Mouse (Mus musculus) forebrain, postnatal 0 days (tissue): ENCODE data around the gene Rin1. TPM values are rescaled to one million over a fixed set of nuclear protein-coding genes. Genes with fewer than 3 reads are reported as not detected.

ENCODE experiments used
- ATAC-seq: fragments of 200-750 bp; cut with Nextera tagmentation; 2 replicates; pipeline ENCODE4 v1.8.0; 2017; ENCODE audit warnings: mild to moderate bottlenecking, moderate library complexity
- DNase-seq: peaks from one replicate; pipeline ENCODE4 v3.0.0-alpha.2; 2015
- H3K27ac ChIP-seq: fragments of 300-500 bp; sonication (generic); 2 replicates; pipeline ENCODE4 v1.5.1; 2014; ENCODE audit warnings: low read depth, mild to moderate bottlenecking, antibody characterized with exemption, low read length, moderate library complexity, mixed read lengths
- H3K27me3 ChIP-seq: fragments of 300-500 bp; sonication (generic); 2 replicates; pipeline ENCODE4 v1.6.1; 2014; ENCODE audit warnings: mild to moderate bottlenecking, low read length, mixed read lengths; ENCODE audit not compliant: insufficient read depth
- H3K36me3 ChIP-seq: fragments of 300-500 bp; sonication (generic); 2 replicates; pipeline ENCODE4 v1.6.1; 2014; ENCODE audit warnings: mild to moderate bottlenecking, moderate library complexity; ENCODE audit not compliant: insufficient read depth
- H3K4me1 ChIP-seq: fragments of 300-500 bp; sonication (generic); 2 replicates; pipeline ENCODE4 v1.6.1; 2014; ENCODE audit warnings: antibody characterized with exemption; ENCODE audit not compliant: insufficient read depth
- H3K4me2 ChIP-seq: fragments of 300-500 bp; sonication (generic); 2 replicates; pipeline ENCODE4 v1.6.1; 2014; ENCODE audit warnings: low read depth, mild to moderate bottlenecking, moderate library complexity
- H3K4me3 ChIP-seq: fragments of 300-500 bp; sonication (generic); 2 replicates; pipeline ENCODE4 v1.5.1; 2014; ENCODE audit warnings: low read depth, low read length, mixed read lengths
- H3K9ac ChIP-seq: fragments of 300-500 bp; sonication (generic); 2 replicates; pipeline ENCODE4 v1.6.1; 2014; ENCODE audit warnings: mild to moderate bottlenecking
- H3K9me3 ChIP-seq: fragments of 300-500 bp; sonication (generic); 2 replicates; pipeline ENCODE4 v1.6.1; 2016; ENCODE audit warnings: low read length
- CTCF ChIP-seq: sonication (generic); IDR thresholded peaks from 2 replicates; pipeline ENCODE4 v1.5.1; 2016; ENCODE audit warnings: antibody characterized with exemption, control low read depth, low read depth
- WGBS: fragments of 180-500 bp; shearing (Covaris S2); extraction: QIAGEN DNeasy Blood & Tissue Kit; methylation state at CpG from one replicate; pipeline ENCODE4 v1.1.7; 2014; 5-methylcytosine and 5-hydroxymethylcytosine counted together
- polyA plus RNA-seq: library from polyadenylated mRNA; unstranded; fragments of >200 nt; fragmentation: Nextera tagmentation; extraction: Ambion mirVana; gene quantifications from 2 replicates; pipeline ENCODE4 v1.2.1, GENCODE M21; 2015
- total RNA-seq: library from RNA; depleted of rRNA; stranded (reverse); fragments of >200 nt; gene quantifications from 2 replicates; pipeline ENCODE4 v1.2.3, GENCODE M21; 2014; rRNA removed

Gene Rin1
- total and polyA plus RNA-seq, 2 experiments from 2014 or later: 2.4 to 9.8 TPM

DNA sequence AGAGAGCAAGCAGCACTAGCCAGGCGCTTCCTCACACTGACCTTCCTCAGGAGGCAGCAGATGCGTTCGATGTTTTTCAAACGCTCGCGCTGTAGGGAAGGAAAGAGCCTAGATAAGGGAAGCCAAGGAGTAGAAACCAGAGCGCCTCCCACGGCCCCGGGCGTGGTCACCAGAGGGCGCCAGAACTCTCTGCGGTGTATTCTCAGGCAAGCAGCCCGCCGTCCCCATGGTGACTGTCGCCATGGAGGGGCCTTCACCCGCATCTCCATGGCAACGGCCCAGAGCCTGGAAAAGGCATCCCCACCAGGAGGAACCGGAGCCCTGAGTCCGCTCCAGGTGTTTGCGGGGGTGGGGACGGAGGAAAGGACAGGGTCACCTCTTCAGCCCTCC, 44.0 kb downstream of the Rin1 start:
- ATAC-seq (peak; percentile 86), DNase-seq (peak; percentile 97)
- Histone ChIP-seq H3K9ac (peak overlapping the region; percentile 99), H3K4me3 (peak overlapping the region; percentile 94), H3K9me3 (no peaks in the 10 kb centered on the region), H3K4me1 (peaks cover 38% of the 10 kb centered on the region), H3K27ac (peak overlapping the region; percentile 97), H3K36me3 (peaks cover 30% of the 10 kb centered on the region), H3K4me2 (peak overlapping the region; percentile 74), H3K27me3 (no peaks in the 10 kb centered on the region)
- 4% methylated on average over 20 of the region's 21 CpGs for WGBS
- peak; percentile 92 for TF ChIP-seq CTCF

DNA sequence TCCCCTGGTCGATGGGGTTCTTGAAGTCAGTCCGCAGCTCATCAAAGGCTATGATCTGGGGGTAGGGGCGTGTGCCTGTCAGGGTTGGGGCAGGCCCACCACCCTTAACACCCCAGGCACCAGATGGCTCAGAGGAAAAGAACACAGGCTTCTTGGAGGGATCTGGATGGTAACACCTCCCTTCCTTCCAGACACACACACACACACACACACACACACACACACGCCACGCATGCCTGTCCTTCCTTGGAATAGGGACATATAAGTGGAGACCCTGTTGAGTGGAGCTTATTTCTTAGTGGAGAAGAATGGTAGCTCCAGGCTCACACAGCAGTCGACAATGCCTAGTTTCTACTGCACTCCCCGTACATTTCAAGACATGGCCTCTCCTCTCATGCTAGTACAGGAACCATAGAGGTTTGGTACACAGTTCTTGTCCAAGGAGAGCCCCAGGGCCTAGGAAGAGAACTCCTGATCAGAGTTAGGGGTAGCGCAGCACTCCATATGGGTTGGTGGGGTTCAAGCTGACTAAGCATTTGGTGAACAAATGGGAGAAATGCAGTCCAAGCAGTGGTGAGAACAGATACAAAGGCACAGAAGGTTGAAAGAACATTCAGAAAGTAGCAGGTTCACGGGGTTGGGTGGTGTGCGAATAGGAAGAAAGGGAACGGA, 44.6 kb downstream of the Rin1 start:
- H3K4me3 ChIP-seq: peak overlapping the region; percentile 94
- H3K4me1 ChIP-seq: peaks cover 38% of the 10 kb centered on the region
- peaks cover 31% of the 10 kb centered on the region for H3K36me3 ChIP-seq
- ATAC-seq (peak; percentile 26), DNase-seq (peak; percentile 73)
- no peaks in the 10 kb centered on the region for H3K27me3 ChIP-seq
- TF ChIP-seq CTCF: no peak
- peak overlapping the region; percentile 97 for H3K27ac ChIP-seq
- 17% methylated on average over 11 of the region's 11 CpGs for WGBS
- peak overlapping the region; percentile 74 for H3K4me2 ChIP-seq
- H3K9ac ChIP-seq: peak overlapping the region; percentile 99
- H3K9me3 ChIP-seq: no peaks in the 10 kb centered on the region

DNA sequence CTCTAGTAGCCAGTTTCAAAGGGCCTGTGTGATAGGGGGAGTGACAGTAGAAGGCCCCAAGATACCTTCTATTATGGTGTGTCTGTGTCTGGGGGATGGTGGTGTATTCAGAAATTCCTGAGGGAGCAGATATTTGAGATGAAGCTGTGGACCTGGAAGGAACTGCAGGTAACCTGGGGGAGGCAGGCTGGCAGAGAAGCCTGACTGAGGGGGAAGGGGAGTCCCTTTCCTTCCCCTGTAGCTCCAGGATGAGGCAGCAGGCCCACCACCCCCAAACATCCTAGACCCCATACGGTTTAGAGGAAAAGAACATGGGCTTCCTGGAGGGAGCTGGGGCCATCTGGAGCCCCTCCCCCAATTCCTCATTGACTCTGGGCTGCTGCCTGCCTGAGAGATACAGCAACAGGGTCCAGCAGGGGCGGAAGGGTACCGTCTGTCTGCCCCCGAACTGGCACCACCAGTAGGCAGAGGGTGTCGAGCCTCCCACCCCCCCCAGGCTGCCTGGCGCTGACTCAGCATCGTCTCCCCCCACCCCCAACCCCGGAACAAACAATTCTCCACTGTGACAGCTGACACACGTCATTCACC, 45.7 kb downstream of the Rin1 start:
- Histone ChIP-seq H3K9ac (peak overlapping the region; percentile 99), H3K36me3 (peaks cover 37% of the 10 kb centered on the region), H3K9me3 (no peaks in the 10 kb centered on the region), H3K27me3 (no peaks in the 10 kb centered on the region), H3K4me2 (peak overlapping the region; percentile 74), H3K27ac (peak overlapping the region; percentile 97), H3K4me3 (peak overlapping the region; percentile 94), H3K4me1 (peaks cover 38% of the 10 kb centered on the region)
- ATAC-seq (no peak), DNase-seq (no peak)
- WGBS: 5% methylated on average over 9 of the region's 9 CpGs
- no peak for TF ChIP-seq CTCF

DNA sequence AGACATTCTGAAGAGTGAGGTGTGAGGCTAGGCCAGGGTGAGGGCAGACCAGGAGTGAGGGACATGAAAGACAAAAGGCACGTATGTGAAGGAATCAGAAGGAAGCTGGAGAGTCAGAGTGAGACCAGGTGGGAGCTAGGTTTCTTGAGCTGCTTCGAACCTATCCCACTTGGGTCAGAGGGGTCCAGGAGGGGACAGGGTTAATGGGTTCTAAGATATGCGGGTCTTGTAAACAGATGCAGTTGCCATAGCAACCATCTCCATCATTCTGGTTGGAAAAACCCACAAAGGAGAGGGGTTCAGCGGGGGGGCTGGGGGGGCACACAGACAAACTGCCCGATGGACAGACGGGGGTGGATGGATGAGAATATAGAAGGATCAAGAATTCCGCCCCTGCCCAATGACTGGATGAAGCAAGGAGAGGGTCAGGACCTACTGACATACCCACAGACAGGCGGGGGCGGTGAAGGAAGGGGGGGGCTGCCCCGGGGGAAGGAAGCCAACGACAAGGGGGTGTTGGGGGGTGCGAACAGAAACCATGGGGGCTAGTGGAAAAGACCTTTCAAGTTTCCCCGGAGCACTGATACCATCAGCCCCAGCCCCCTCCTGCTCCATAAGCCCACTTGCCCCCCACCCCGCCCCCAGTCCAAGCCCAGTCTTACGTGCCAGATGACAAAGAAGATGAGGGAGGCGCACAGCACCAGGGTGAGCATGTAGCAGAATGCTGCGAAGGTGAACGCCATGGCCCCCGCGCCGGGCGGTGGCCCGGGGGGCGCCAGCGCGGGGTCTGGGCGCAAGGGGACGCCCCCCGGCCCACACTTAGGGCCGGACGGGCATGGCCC, 47.5 kb downstream of the Rin1 start:
- peaks cover 38% of the 10 kb centered on the region for H3K4me1 ChIP-seq
- H3K36me3 ChIP-seq: peaks cover 40% of the 10 kb centered on the region
- peak; percentile 73 for DNase-seq
- no peaks in the 10 kb centered on the region for H3K27me3 ChIP-seq
- H3K27ac ChIP-seq: peak overlapping the region; percentile 97
- peak overlapping the region; percentile 99 for H3K9ac ChIP-seq
- peak overlapping the region; percentile 74 for H3K4me2 ChIP-seq
- 3% methylated on average over 25 of the region's 31 CpGs for WGBS
- no peaks in the 10 kb centered on the region for H3K9me3 ChIP-seq
- no peak for TF ChIP-seq CTCF
- ATAC-seq: peak; percentile 46; the same call in 1 of the 2 replicates
- H3K4me3 ChIP-seq: peak overlapping the region; percentile 94

DNA sequence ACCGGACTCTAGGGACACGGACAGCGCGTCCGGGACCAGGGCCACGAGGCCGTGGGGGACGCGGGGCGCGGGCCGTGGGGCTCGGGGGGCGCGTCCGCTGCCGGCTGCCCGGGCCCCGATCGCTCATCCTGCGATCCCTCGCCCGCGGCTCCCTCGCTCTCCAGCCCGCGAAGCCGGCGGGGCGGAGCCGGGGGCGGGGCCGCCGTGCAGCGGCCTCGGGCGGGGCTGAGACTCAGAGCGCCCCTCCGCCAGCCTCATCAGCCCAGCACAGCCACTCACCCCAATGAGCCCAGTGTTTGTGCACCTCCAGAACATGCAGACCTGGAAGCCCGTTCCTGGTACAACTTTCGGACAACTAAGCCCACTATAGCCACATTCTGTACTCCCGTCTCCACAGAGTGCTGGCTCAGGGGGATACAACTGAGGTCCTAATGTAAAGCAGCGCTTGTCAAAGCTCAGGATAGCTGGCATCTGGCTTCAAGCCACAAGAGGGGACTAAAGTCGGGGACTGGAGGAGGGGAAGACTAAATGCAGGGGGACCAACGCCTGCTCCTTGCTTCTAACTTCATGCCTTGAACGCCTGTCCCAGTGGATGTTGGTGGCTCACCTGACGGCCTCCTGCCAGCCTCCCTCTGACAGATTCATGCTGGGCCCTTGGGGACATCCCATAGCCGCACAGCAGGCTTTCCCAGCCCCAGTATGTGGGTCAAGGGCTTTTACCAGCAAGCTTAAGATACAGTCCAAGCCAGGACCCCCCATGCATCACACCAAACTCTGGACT, 48.3 kb downstream of the Rin1 start, which contains the start of gene Cnih2:
Gene Cnih2 (minus strand): TSS at position 159 of the 781 bp plus-strand sequence.
- DNase-seq: peak; percentile 86
- H3K27ac ChIP-seq: peak within 1 kb of the TSS; percentile 97

DNA sequence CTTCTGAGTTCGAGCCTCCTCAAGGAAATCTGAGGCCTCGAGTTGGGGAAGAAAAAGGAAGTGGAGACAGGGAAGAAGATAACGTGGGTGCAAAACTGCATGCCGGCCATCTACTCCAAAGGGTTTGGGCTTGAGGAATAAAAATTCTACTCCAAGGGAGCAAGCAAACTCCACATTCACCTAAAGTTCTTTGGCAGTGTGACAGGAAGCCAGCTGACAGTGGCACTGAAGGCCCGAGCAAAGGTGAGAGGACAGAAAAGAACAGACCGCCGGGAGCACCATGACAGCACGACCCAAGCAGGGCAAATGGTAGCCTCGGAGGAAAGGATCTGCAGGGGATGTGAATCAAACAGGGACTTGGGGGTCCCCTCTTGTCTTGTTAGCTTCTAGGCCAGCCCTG, 55.8 kb downstream of the Rin1 start:
- H3K4me3 ChIP-seq: peak overlapping the region; percentile 83
- H3K27me3 ChIP-seq: no peaks in the 10 kb centered on the region
- peak overlapping the region; percentile 96 for H3K27ac ChIP-seq
- ATAC-seq (no peak), DNase-seq (no peak)
- H3K4me1 ChIP-seq: peaks cover 10% of the 10 kb centered on the region
- H3K9me3 ChIP-seq: no peaks in the 10 kb centered on the region
- H3K4me2 ChIP-seq: peak overlapping the region; percentile 95
- H3K9ac ChIP-seq: peak overlapping the region; percentile 89
- peaks cover 70% of the 10 kb centered on the region for H3K36me3 ChIP-seq
- no peak for TF ChIP-seq CTCF
- 22% methylated on average over 9 of the region's 9 CpGs for WGBS

More for the DNA sequence above, 48.3 kb downstream of the Rin1 start, which contains the start of gene Cnih2:
- peak within 1 kb of the TSS; percentile 94 for H3K4me3 ChIP-seq
- TF ChIP-seq CTCF: no peak
- H3K4me1 ChIP-seq: peaks cover 38% of the 10 kb centered on the region
- H3K36me3 ChIP-seq: peaks cover 41% of the 10 kb centered on the region
- peak within 1 kb of the TSS; percentile 99 for H3K9ac ChIP-seq
- peak; percentile 72 for ATAC-seq
- no peaks in the 10 kb centered on the region for H3K9me3 ChIP-seq
- 2% methylated on average over 45 of the region's 48 CpGs for WGBS
- no peaks in the 10 kb centered on the region for H3K27me3 ChIP-seq
- H3K4me2 ChIP-seq: peak within 1 kb of the TSS; percentile 74

Other genes with a start within 250 kb of the Rin1 start
- 15.0 and 18.2 TPM in 2 replicates for gene Gm21992, start 238.9 kb upstream of the Rin1 start, total RNA-seq
- 16.5 and 20.4 TPM in 2 replicates for gene Gm21992, start 238.9 kb upstream of the Rin1 start, polyA plus RNA-seq
- 29.2 and 30.9 TPM in 2 replicates for gene Rbm14, start 238.8 kb upstream of the Rin1 start, total RNA-seq
- gene Rbm14, start 238.8 kb upstream of the Rin1 start, polyA plus RNA-seq: 45.9 and 46.6 TPM in 2 replicates
- 27.3 and 35.4 TPM in 2 replicates for gene Ccs, start 211.1 kb upstream of the Rin1 start, total RNA-seq
- 41.7 and 44.3 TPM in 2 replicates for gene Ccs, start 211.1 kb upstream of the Rin1 start, polyA plus RNA-seq
- 0.92 and 1.1 TPM in 2 replicates for gene Ccdc87, start 211.1 kb upstream of the Rin1 start, total RNA-seq
- gene Ccdc87, start 211.1 kb upstream of the Rin1 start, polyA plus RNA-seq: 0.80 and 1.2 TPM in 2 replicates
- gene Ctsf, start 195.4 kb upstream of the Rin1 start, total RNA-seq: 81.0 and 117 TPM in 2 replicates
- 74.7 and 79.4 TPM in 2 replicates for gene Ctsf, start 195.4 kb upstream of the Rin1 start, polyA plus RNA-seq
- 2.6 and 5.1 TPM in 2 replicates for gene Actn3, start 172.6 kb upstream of the Rin1 start, total RNA-seq
- gene Actn3, start 172.6 kb upstream of the Rin1 start, polyA plus RNA-seq: 1.8 and 2.2 TPM in 2 replicates
- 22.2 and 24.1 TPM in 2 replicates for gene Zdhhc24, start 171.8 kb upstream of the Rin1 start, total RNA-seq
- gene Zdhhc24, start 171.8 kb upstream of the Rin1 start, polyA plus RNA-seq: 9.1 and 15.2 TPM in 2 replicates
- gene Bbs1, start 143.9 kb upstream of the Rin1 start, total RNA-seq: 21.7 and 37.7 TPM in 2 replicates
- gene Bbs1, start 143.9 kb upstream of the Rin1 start, polyA plus RNA-seq: 5.4 and 7.4 TPM in 2 replicates
- 67.4 and 84.2 TPM in 2 replicates for gene Dpp3, start 122.2 kb upstream of the Rin1 start, total RNA-seq
- gene Dpp3, start 122.2 kb upstream of the Rin1 start, polyA plus RNA-seq: 75.2 and 76.8 TPM in 2 replicates
- 11.5 and 13.2 TPM in 2 replicates for gene Peli3, start 107.4 kb upstream of the Rin1 start, total RNA-seq
- 7.7 and 10.9 TPM in 2 replicates for gene Peli3, start 107.4 kb upstream of the Rin1 start, polyA plus RNA-seq
- 101 and 129 TPM in 2 replicates for gene Mrpl11, start 88.3 kb upstream of the Rin1 start, total RNA-seq
- 162 and 198 TPM in 2 replicates for gene Mrpl11, start 88.3 kb upstream of the Rin1 start, polyA plus RNA-seq
- 3.5 and 3.8 TPM in 2 replicates for gene Npas4, start 60.2 kb upstream of the Rin1 start, total RNA-seq
- gene Npas4, start 60.2 kb upstream of the Rin1 start, polyA plus RNA-seq: 0.36 and 0.42 TPM in 2 replicates
- gene Slc29a2, start 26.6 kb upstream of the Rin1 start, total RNA-seq: 12.8 and 14.2 TPM in 2 replicates
- 14.5 and 17.1 TPM in 2 replicates for gene Slc29a2, start 26.6 kb upstream of the Rin1 start, polyA plus RNA-seq
- gene B4gat1, start 11.7 kb upstream of the Rin1 start, total RNA-seq: 85.9 and 111 TPM in 2 replicates
- gene B4gat1, start 11.7 kb upstream of the Rin1 start, polyA plus RNA-seq: 93.0 and 128 TPM in 2 replicates
- 3.0 and 7.0 TPM in 2 replicates for gene AC124502.3, start 11.6 kb upstream of the Rin1 start, total RNA-seq
- gene AC124502.3, start 11.6 kb upstream of the Rin1 start, polyA plus RNA-seq: 1.4 and 2.0 TPM in 2 replicates
- gene Brms1, start 9.1 kb upstream of the Rin1 start, total RNA-seq: 9.5 and 15.5 TPM in 2 replicates
- 27.6 and 29.3 TPM in 2 replicates for gene Brms1, start 9.1 kb upstream of the Rin1 start, polyA plus RNA-seq
- gene Cd248, start 17.6 kb downstream of the Rin1 start, total RNA-seq: 11.8 and 20.8 TPM in 2 replicates
- 16.3 and 18.1 TPM in 2 replicates for gene Cd248, start 17.6 kb downstream of the Rin1 start, polyA plus RNA-seq
- gene Tmem151a, start 35.0 kb downstream of the Rin1 start, total RNA-seq: 22.6 and 37.0 TPM in 2 replicates
- gene Tmem151a, start 35.0 kb downstream of the Rin1 start, polyA plus RNA-seq: 40.6 and 46.2 TPM in 2 replicates
- gene Yif1a, start 38.1 kb downstream of the Rin1 start, total RNA-seq: 44.6 and 54.9 TPM in 2 replicates
- gene Yif1a, start 38.1 kb downstream of the Rin1 start, polyA plus RNA-seq: 50.5 and 59.9 TPM in 2 replicates
- gene Cnih2, start 48.0 kb downstream of the Rin1 start, total RNA-seq: 567 and 663 TPM in 2 replicates
- gene Cnih2, start 48.0 kb downstream of the Rin1 start, polyA plus RNA-seq: 563 and 604 TPM in 2 replicates
- 219 and 231 TPM in 2 replicates for gene Rab1b, start 56.6 kb downstream of the Rin1 start, total RNA-seq
- gene Rab1b, start 56.6 kb downstream of the Rin1 start, polyA plus RNA-seq: 249 and 288 TPM in 2 replicates
- gene Klc2, start 68.1 kb downstream of the Rin1 start, total RNA-seq: 138 and 146 TPM in 2 replicates
- 54.5 and 58.6 TPM in 2 replicates for gene Klc2, start 68.1 kb downstream of the Rin1 start, polyA plus RNA-seq
- gene Pacs1, start 222.6 kb downstream of the Rin1 start, total RNA-seq: 54.5 and 84.6 TPM in 2 replicates
- 35.3 and 44.7 TPM in 2 replicates for gene Pacs1, start 222.6 kb downstream of the Rin1 start, polyA plus RNA-seq
- gene Sf3b2, start 245.0 kb downstream of the Rin1 start, total RNA-seq: 226 and 261 TPM in 2 replicates
- gene Sf3b2, start 245.0 kb downstream of the Rin1 start, polyA plus RNA-seq: 310 and 345 TPM in 2 replicates
- gene Gal3st3, start 247.8 kb downstream of the Rin1 start, total RNA-seq: 14.8 and 19.4 TPM in 2 replicates
- 46.9 and 50.4 TPM in 2 replicates for gene Gal3st3, start 247.8 kb downstream of the Rin1 start, polyA plus RNA-seq